Mouse (Mus musculus) layer of hippocampus, adult 2 months (tissue): ENCODE results near the gene Lipc. TPM values are rescaled to one million over a fixed set of nuclear protein-coding genes. Genes with fewer than 3 reads are reported as not detected.

Experiments
- DNase-seq, 2 experiments: peaks; one replicate each; pipeline ENCODE4 v3.0.0; 2022; ENCODE audit warnings: low spot score in 2 of 2
- H3K27ac ChIP-seq: fragments of 200-600 bp; 2 replicates; pipeline ENCODE4 v1.8.1; 2022
- H3K4me3 ChIP-seq: fragments of 200-600 bp; 2 replicates; pipeline ENCODE4 v1.8.1; 2022; ENCODE audit warnings: mild to moderate bottlenecking
- CTCF ChIP-seq: fragments of 200-600 bp; conservative IDR thresholded peaks from 2 replicates; pipeline ENCODE4 v1.8.1; 2022; ENCODE audit warnings: antibody characterized with exemption, mild to moderate bottlenecking, moderate library complexity
- total RNA-seq, 2 experiments: library from RNA; stranded (reverse); gene quantifications; 2 replicates each; pipeline ENCODE4 v1.2.3; 2021

The Lipc gene
- total RNA-seq, 2 experiments from 2014 or later = 0.20 to 0.39 TPM

GRCm38 (mm10) chr9:70965999-70966994 is 14.3 kb upstream of the Lipc start:
- TF ChIP-seq CTCF = peak; percentile 53
- no peak for DNase-seq
- Histone ChIP-seq H3K4me3 (no peak overlapping the region), H3K27ac (peak overlapping the region; percentile 32; the same call in 1 of the 2 replicates)

- H3K4me3 ChIP-seq = no peak overlapping the region
- TF ChIP-seq CTCF = no peak
- no peak for DNase-seq
- 0 out of 2 replicates have a peak overlapping the region, but pooled peaks have one; percentile 24 for H3K27ac ChIP-seq
These were observed 13.4 kb upstream of the Lipc start for GRCm38 (mm10) chr9:70965422-70965821.

- no peak for DNase-seq
- no peak overlapping the region for H3K4me3 ChIP-seq
- no peak for TF ChIP-seq CTCF
- 0 out of 2 replicates have a peak overlapping the region, but pooled peaks have one; percentile 24 for H3K27ac ChIP-seq
These were observed 13.0 kb upstream of the Lipc start for GRCm38 (mm10) chr9:70965011-70965410.

- peak; percentile 20 to 74 for DNase-seq
- TF ChIP-seq CTCF = no peak
- H3K4me3 ChIP-seq = no peak overlapping the region
- H3K27ac ChIP-seq = peak overlapping the region; percentile 86
These were observed 11.4 kb upstream of the Lipc start for GRCm38 (mm10) chr9:70963461-70963891.

- TF ChIP-seq CTCF = peak; percentile 27; the same call in 1 of the 2 replicates
- Histone ChIP-seq H3K27ac (peak overlapping the region; percentile 86), H3K4me3 (no peak overlapping the region)
- DNase-seq = no peak
These were observed 10.9 kb upstream of the Lipc start for GRCm38 (mm10) chr9:70962781-70963455.

- Histone ChIP-seq H3K27ac (no peak overlapping the region), H3K4me3 (no peak overlapping the region)
- DNase-seq = no peak
- no peak for TF ChIP-seq CTCF
These were observed 8.3 kb upstream of the Lipc start for GRCm38 (mm10) chr9:70960301-70960700.

- DNase-seq = no peak
- Histone ChIP-seq H3K4me3 (no peak overlapping the region), H3K27ac (no peak overlapping the region)
- no peak for TF ChIP-seq CTCF
These were observed 7.8 kb upstream of the Lipc start for GRCm38 (mm10) chr9:70959866-70960265.

- no peak for DNase-seq
- TF ChIP-seq CTCF = no peak
- no peak overlapping the region for H3K27ac ChIP-seq
- no peak overlapping the region for H3K4me3 ChIP-seq
These were observed 7.4 kb upstream of the Lipc start for GRCm38 (mm10) chr9:70959447-70959846.

GRCm38 (mm10) chr9:70958381-70958780 is 6.4 kb upstream of the Lipc start:
- no peak for TF ChIP-seq CTCF
- Histone ChIP-seq H3K27ac (no peak overlapping the region), H3K4me3 (no peak overlapping the region)
- DNase-seq = no peak

GRCm38 (mm10) chr9:70957717-70958116 is 5.7 kb upstream of the Lipc start:
- no peak for DNase-seq
- no peak overlapping the region for H3K4me3 ChIP-seq
- no peak for TF ChIP-seq CTCF
- no peak overlapping the region for H3K27ac ChIP-seq

- no peak for TF ChIP-seq CTCF
- H3K27ac ChIP-seq = peak overlapping the region; percentile 51
- no peak overlapping the region for H3K4me3 ChIP-seq
- no peak for DNase-seq
These were observed 2.2 kb upstream of the Lipc start for GRCm38 (mm10) chr9:70954226-70954625.

GRCm38 (mm10) chr9:70949336-70949735 is 2.7 kb downstream of the Lipc start:
- DNase-seq = no peak
- Histone ChIP-seq H3K4me3 (no peak overlapping the region), H3K27ac (no peak overlapping the region)
- no peak for TF ChIP-seq CTCF

GRCm38 (mm10) chr9:70947312-70947711 is 4.7 kb downstream of the Lipc start:
- Histone ChIP-seq H3K27ac (no peak overlapping the region), H3K4me3 (no peak overlapping the region)
- no peak for DNase-seq
- no peak for TF ChIP-seq CTCF
